Mouse (Mus musculus): Measurements from ENCODE around the gene Dmd. TPM values are rescaled to one million over a fixed set of nuclear protein-coding genes. Genes with fewer than 3 reads are reported as not detected.

The Dmd gene
- polyA plus RNA-seq, 3 experiments from 2014 or later = 0.52 to 1.3 (median 0.92) TPM

GRCm38 (mm10) chrX:85049593-85049992 is 2100.9 kb downstream of the Dmd start:
- no peak for ATAC-seq

GRCm38 (mm10) chrX:85073602-85074001 is 2124.9 kb downstream of the Dmd start:
- ATAC-seq = no peak

- ATAC-seq = no peak
Measured at GRCm38 (mm10) chrX:85076845-85077244, 2128.2 kb downstream of the Dmd start.

GRCm38 (mm10) chrX:85077605-85078004 is 2128.9 kb downstream of the Dmd start:
- no peak for ATAC-seq

- no peak for ATAC-seq
Measured at GRCm38 (mm10) chrX:85079174-85079573, 2130.5 kb downstream of the Dmd start.

GRCm38 (mm10) chrX:85084237-85085153 is 2135.8 kb downstream of the Dmd start:
- ATAC-seq = no peak

GRCm38 (mm10) chrX:85089506-85089905 is 2140.8 kb downstream of the Dmd start:
- ATAC-seq = no peak

GRCm38 (mm10) chrX:85093354-85093753 is 2144.7 kb downstream of the Dmd start:
- no peak for ATAC-seq

- ATAC-seq = no peak
Measured at GRCm38 (mm10) chrX:85098691-85099090, 2150.0 kb downstream of the Dmd start.

GRCm38 (mm10) chrX:85112418-85112817 is 2163.7 kb downstream of the Dmd start:
- ATAC-seq = no peak

GRCm38 (mm10) chrX:85132706-85133105 is 2184.0 kb downstream of the Dmd start:
- ATAC-seq = no peak

GRCm38 (mm10) chrX:85137293-85137692 is 2188.6 kb downstream of the Dmd start:
- ATAC-seq = no peak

- ATAC-seq = no peak
Measured at GRCm38 (mm10) chrX:85171264-85171663, 2222.6 kb downstream of the Dmd start.

GRCm38 (mm10) chrX:85187565-85187964 is 2238.9 kb downstream of the Dmd start:
- no peak for ATAC-seq

- no peak for ATAC-seq
Measured at GRCm38 (mm10) chrX:85193856-85194255, 2245.2 kb downstream of the Dmd start.

- ATAC-seq = no peak
Measured at GRCm38 (mm10) chrX:85197688-85198087, 2249.0 kb downstream of the Dmd start.

GRCm38 (mm10) chrX:85199398-85199797 is 2250.7 kb downstream of the Dmd start:
- no peak for ATAC-seq

GRCm38 (mm10) chrX:85207001-85207400 is 2258.3 kb downstream of the Dmd start:
- ATAC-seq = no peak

GRCm38 (mm10) chrX:85226883-85227282 is 2278.2 kb downstream of the Dmd start:
- ATAC-seq = no peak

GRCm38 (mm10) chrX:85249379-85249778 is 2300.7 kb downstream of the Dmd start, which contains the start of gene Fthl17a:
Gene Fthl17a, plus strand, starts transcription at chrX:85249679.
- ATAC-seq = no peak

Data from inflammation-experienced regulatory T-cells, adult 6 months (primary cell).